Comparison of ENCODE assay signal across 40 mouse cellular contexts in the genomic region with DNA sequence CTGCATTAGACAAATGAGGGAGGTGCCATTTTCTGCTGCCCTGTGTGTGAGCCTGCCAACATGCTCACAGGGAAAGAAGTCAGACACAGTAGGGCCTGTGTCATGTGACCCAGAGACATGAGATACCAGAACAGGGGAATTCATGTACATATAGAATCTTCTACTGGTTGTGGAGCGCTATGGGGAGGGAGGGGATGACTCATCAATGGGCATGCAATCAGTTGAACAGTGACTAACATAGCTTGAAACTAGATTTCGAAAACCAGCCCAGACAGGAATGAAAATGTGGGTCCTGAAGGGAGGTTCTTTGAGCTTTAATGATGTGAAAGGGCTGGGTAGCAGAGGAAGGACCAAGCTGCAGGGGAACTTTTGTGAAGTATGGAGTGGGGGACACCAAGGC. TPM values are rescaled to one million over a fixed set of nuclear protein-coding genes. Genes with fewer than 3 reads are reported as not detected.
DNase-seq lines count a peak whose midpoint lies in the region; ATAC-seq and TF ChIP-seq lines count a peak whose summit lies in the region.
"Had no signal": no experiment of that assay in that cellular context is flagged by ENCODE, and none has a peak within 500 bp of the region (broad histone marks: within the 10 kb centered on the region; RNA-seq: fewer than 3 reads in every experiment).

No protein-coding gene starts in this region.

- H3K9ac ChIP-seq in hindbrain, embryonic 12.5 days, result no peak overlapping the region
- H3K9ac ChIP-seq: embryonic facial prominence, embryonic 12.5 days; forebrain, postnatal 0 days; hindbrain, embryonic 15.5 days; kidney, embryonic 15.5 days; limb, embryonic 15.5 days; liver, embryonic 13.5 days had no signal

- ATAC-seq in hindbrain, embryonic 12.5 days (ENCODE audit: low FRiP score), result no peak
- ATAC-seq: forebrain, postnatal 0 days; lung, postnatal 0 days; midbrain, embryonic 16.5 days had no signal

- H3K36me3 ChIP-seq in heart, embryonic 10.5 days, result no peaks in the 10 kb centered on the region
- H3K36me3 ChIP-seq in hindbrain, embryonic 12.5 days, result no peaks in the 10 kb centered on the region
- H3K36me3 ChIP-seq: embryonic facial prominence, embryonic 12.5 days; hindbrain, embryonic 15.5 days; kidney, embryonic 15.5 days; limb, embryonic 10.5 days; limb, embryonic 15.5 days; liver, embryonic 13.5 days had no signal

- peak; percentile 77 for DNase-seq in heart, adult 11 months
- no peak for DNase-seq in heart, embryonic 10.5 days (ENCODE audit: low spot score)
- peak; percentile 84 for DNase-seq in 3T3-L1 (ENCODE audit: low read depth, low spot score)
- DNase-seq in Muller cell, postnatal 12 days (ENCODE audit: inconsistent ontology term), result peak; percentile 23
- DNase-seq in layer of hippocampus, adult 2 months (ENCODE audit: low spot score in 2 of 2), result no peak
- no peak for DNase-seq in kidney, postnatal 10 days
- DNase-seq: adrenal gland, postnatal 10 days; cerebellum, adult 11 months; cerebellum, adult 9-10 months; cerebellum, postnatal 36 days; embryo, embryonic 11 days; forebrain, postnatal 0 days; heart, postnatal 36 days; kidney, adult 18-20 months; kidney, postnatal 4 days; layer of hippocampus, adult 9-11 months; liver, embryonic 13.5 days; lung, adult 18-20 months; right cerebral cortex, adult 18-20 months; spleen, adult 18-20 months; thymus, adult 2 months; thymus, postnatal 4 days had no signal

- H3K4me2 ChIP-seq in hindbrain, embryonic 12.5 days (replicated peaks), result no peak overlapping the region
- H3K4me2 ChIP-seq: embryonic facial prominence, embryonic 12.5 days; hindbrain, embryonic 15.5 days; kidney, embryonic 15.5 days; limb, embryonic 15.5 days; liver, embryonic 13.5 days; midbrain, embryonic 11.5 days had no signal

- H3K4me3 ChIP-seq in heart, embryonic 10.5 days, result no peak overlapping the region
- no peak overlapping the region for H3K4me3 ChIP-seq in embryonic fibroblast, embryonic 13.5 days (ENCODE audit: insufficient read depth, low read length)
- no peak overlapping the region for H3K4me3 ChIP-seq in layer of hippocampus, adult 2 months
- no peak overlapping the region for H3K4me3 ChIP-seq in hindbrain, embryonic 12.5 days
- H3K4me3 ChIP-seq: embryonic facial prominence, embryonic 12.5 days; hindbrain, embryonic 15.5 days; kidney, embryonic 15.5 days; limb, embryonic 10.5 days; limb, embryonic 15.5 days; liver, embryonic 13.5 days had no signal

- 0 out of 2 replicates have a peak, but pooled peaks cover 7% of the 10 kb centered on the region for H3K4me1 ChIP-seq in heart, embryonic 10.5 days
- peaks cover 6% of the 10 kb centered on the region for H3K4me1 ChIP-seq in embryonic fibroblast, embryonic 13.5 days (ENCODE audit: control insufficient read depth, insufficient read depth, low read length)
- no peaks in the 10 kb centered on the region for H3K4me1 ChIP-seq in hindbrain, embryonic 12.5 days
- H3K4me1 ChIP-seq: embryonic facial prominence, embryonic 12.5 days; hindbrain, embryonic 15.5 days; kidney, embryonic 15.5 days; limb, embryonic 10.5 days; limb, embryonic 15.5 days; liver, embryonic 13.5 days had no signal

- 78% methylated on average over 2 of the region's 2 CpGs for WGBS in heart, embryonic 10.5 days
- 86% methylated on average over 2 of the region's 2 CpGs for WGBS in hindbrain, embryonic 12.5 days

- no peak for TF ChIP-seq POLR2A in embryonic fibroblast, embryonic 13.5 days (IDR thresholded peaks at IDR 0.05; ENCODE audit: low read depth, low read length)

- no peaks in the 10 kb centered on the region for H3K27me3 ChIP-seq in heart, embryonic 10.5 days (ENCODE audit: insufficient read depth, poor library complexity, severe bottlenecking)
- no peaks in the 10 kb centered on the region for H3K27me3 ChIP-seq in hindbrain, embryonic 12.5 days
- H3K27me3 ChIP-seq: embryonic facial prominence, embryonic 12.5 days; hindbrain, embryonic 15.5 days; kidney, embryonic 15.5 days; limb, embryonic 15.5 days; liver, embryonic 13.5 days had no signal

- no peak overlapping the region for H3K27ac ChIP-seq in heart, embryonic 10.5 days
- peak overlapping the region; percentile 84 for H3K27ac ChIP-seq in embryonic fibroblast, embryonic 13.5 days (ENCODE audit: insufficient read depth, low read length)
- no peak overlapping the region for H3K27ac ChIP-seq in layer of hippocampus, adult 2 months
- H3K27ac ChIP-seq in hindbrain, embryonic 12.5 days, result no peak overlapping the region
- H3K27ac ChIP-seq: embryonic facial prominence, embryonic 12.5 days; hindbrain, embryonic 15.5 days; kidney, embryonic 15.5 days; limb, embryonic 10.5 days; limb, embryonic 15.5 days; liver, embryonic 13.5 days had no signal

- no peaks in the 10 kb centered on the region for H3K9me3 ChIP-seq in heart, embryonic 10.5 days
- H3K9me3 ChIP-seq in hindbrain, embryonic 12.5 days (replicated peaks), result no peaks in the 10 kb centered on the region
- H3K9me3 ChIP-seq: embryonic facial prominence, embryonic 12.5 days; hindbrain, embryonic 15.5 days; kidney, embryonic 15.5 days; limb, embryonic 10.5 days; limb, embryonic 15.5 days; liver, embryonic 13.5 days had no signal

- no peak for TF ChIP-seq CTCF in embryonic fibroblast, embryonic 13.5 days (IDR thresholded peaks at IDR 0.05; ENCODE audit: borderline replicate concordance, insufficient read depth, low read length)
- TF ChIP-seq CTCF in layer of hippocampus, adult 2 months (conservative IDR thresholded peaks at IDR 0.05), result no peak

RNA-seq across cellular contexts. Expression of a gene that starts 3.8 kb away (rescaled TPM):
- 0.20 TPM in 1 of 2 replicates, not detected in the other for polyA plus RNA-seq in heart, embryonic 10.5 days (2016; fragmentation: Nextera tagmentation; extraction: Ambion mirVana)
- not detected in 2 replicates for polyA plus RNA-seq in embryonic fibroblast, embryonic 13.5 days (2011; ENCODE audit: insufficient read length, low read depth, missing spikeins)
- total RNA-seq in layer of hippocampus, adult 2 months (2021), result not detected
- polyA plus RNA-seq in hindbrain, embryonic 12.5 days (2016; fragmentation: Nextera tagmentation; extraction: Ambion mirVana), result not detected in 2 replicates
- total RNA-seq: forebrain, postnatal 0 days; gastrocnemius, adult 8-10 months; gastrocnemius, postnatal 4 days; heart, postnatal 36 days; left cerebral cortex, postnatal 10 days; neutrophil, adult 5-6 weeks had no signal
- polyA plus RNA-seq: embryonic facial prominence, embryonic 12.5 days; forebrain, embryonic 11.5 days; forebrain, postnatal 0 days; heart, embryonic 16.5 days; hindbrain, embryonic 15.5 days; intestine, embryonic 14.5 days; limb, embryonic 10.5 days; lung, postnatal 0 days; midbrain, embryonic 11.5 days; midbrain, embryonic 16.5 days; neural tube, embryonic 11.5 days had no signal

RNA-seq across cellular contexts. Expression of a gene that starts 11.5 kb away (rescaled TPM):
- polyA plus RNA-seq in heart, embryonic 10.5 days (2016; fragmentation: Nextera tagmentation; extraction: Ambion mirVana), result not detected in 2 replicates
- polyA plus RNA-seq in embryonic fibroblast, embryonic 13.5 days (2011; ENCODE audit: insufficient read length, low read depth, missing spikeins), result not detected in 2 replicates
- total RNA-seq in layer of hippocampus, adult 2 months (2021), result not detected
- polyA plus RNA-seq in hindbrain, embryonic 12.5 days (2016; fragmentation: Nextera tagmentation; extraction: Ambion mirVana), result not detected in 2 replicates
- total RNA-seq: adrenal gland, postnatal 10 days; forebrain, postnatal 0 days; gastrocnemius, adult 8-10 months; gastrocnemius, postnatal 4 days; heart, postnatal 36 days; left cerebral cortex, postnatal 10 days; neutrophil, adult 5-6 weeks had no signal
- polyA plus RNA-seq: embryonic facial prominence, embryonic 12.5 days; forebrain, embryonic 11.5 days; forebrain, postnatal 0 days; heart, embryonic 16.5 days; hindbrain, embryonic 15.5 days; intestine, embryonic 14.5 days; kidney, embryonic 15.5 days; limb, embryonic 10.5 days; limb, embryonic 15.5 days; liver, embryonic 13.5 days; lung, postnatal 0 days; midbrain, embryonic 11.5 days; midbrain, embryonic 16.5 days; neural tube, embryonic 11.5 days; thymus, adult 2 months had no signal

RNA-seq across cellular contexts. Expression of a gene that starts 23.1 kb away (rescaled TPM):
- 0.10 TPM in 1 of 2 replicates, not detected in the other for polyA plus RNA-seq in heart, embryonic 10.5 days (2016; fragmentation: Nextera tagmentation; extraction: Ambion mirVana)
- not detected in 2 replicates for polyA plus RNA-seq in embryonic fibroblast, embryonic 13.5 days (2011; ENCODE audit: insufficient read length, low read depth, missing spikeins)
- total RNA-seq in layer of hippocampus, adult 2 months (2021), result not detected
- polyA plus RNA-seq in hindbrain, embryonic 12.5 days (2016; fragmentation: Nextera tagmentation; extraction: Ambion mirVana), result not detected in 2 replicates
- total RNA-seq: forebrain, postnatal 0 days; gastrocnemius, adult 8-10 months; gastrocnemius, postnatal 4 days; heart, postnatal 36 days; left cerebral cortex, postnatal 10 days; neutrophil, adult 5-6 weeks had no signal
- polyA plus RNA-seq: embryonic facial prominence, embryonic 12.5 days; forebrain, embryonic 11.5 days; forebrain, postnatal 0 days; heart, embryonic 16.5 days; hindbrain, embryonic 15.5 days; intestine, embryonic 14.5 days; kidney, embryonic 15.5 days; limb, embryonic 10.5 days; limb, embryonic 15.5 days; lung, postnatal 0 days; midbrain, embryonic 11.5 days; midbrain, embryonic 16.5 days; neural tube, embryonic 11.5 days had no signal

RNA-seq across cellular contexts. Expression of a gene that starts 29.7 kb away (rescaled TPM):
- polyA plus RNA-seq in heart, embryonic 10.5 days (2016; fragmentation: Nextera tagmentation; extraction: Ambion mirVana), result not detected in 2 replicates
- polyA plus RNA-seq in embryonic fibroblast, embryonic 13.5 days (2011; ENCODE audit: insufficient read length, low read depth, missing spikeins), result not detected in 2 replicates
- total RNA-seq in layer of hippocampus, adult 2 months (2021), result under 1 TPM; 0.23 to 0.37 TPM
- not detected in 2 replicates for polyA plus RNA-seq in hindbrain, embryonic 12.5 days (2016; fragmentation: Nextera tagmentation; extraction: Ambion mirVana)
- total RNA-seq: forebrain, postnatal 0 days; left cerebral cortex, postnatal 10 days; neutrophil, adult 5-6 weeks had no signal
- polyA plus RNA-seq: embryonic facial prominence, embryonic 12.5 days; forebrain, embryonic 11.5 days; forebrain, postnatal 0 days; hindbrain, embryonic 15.5 days; intestine, embryonic 14.5 days; kidney, embryonic 15.5 days; limb, embryonic 10.5 days; liver, embryonic 13.5 days; midbrain, embryonic 11.5 days; neural tube, embryonic 11.5 days had no signal

Comparison
In these comparisons a context has a peak if more than half of its experiments do, and no peak if none do; other contexts are left out.
1. DNase-seq: peak in heart, adult 11 months (single experiment), 3T3-L1 (single experiment) and Muller cell, postnatal 12 days (single experiment); none in heart, embryonic 10.5 days (single experiment), layer of hippocampus, adult 2 months (0 of 2) and kidney, postnatal 10 days (single experiment).